ENCODE assay signal across 12 mouse cellular contexts in the genomic region with DNA sequence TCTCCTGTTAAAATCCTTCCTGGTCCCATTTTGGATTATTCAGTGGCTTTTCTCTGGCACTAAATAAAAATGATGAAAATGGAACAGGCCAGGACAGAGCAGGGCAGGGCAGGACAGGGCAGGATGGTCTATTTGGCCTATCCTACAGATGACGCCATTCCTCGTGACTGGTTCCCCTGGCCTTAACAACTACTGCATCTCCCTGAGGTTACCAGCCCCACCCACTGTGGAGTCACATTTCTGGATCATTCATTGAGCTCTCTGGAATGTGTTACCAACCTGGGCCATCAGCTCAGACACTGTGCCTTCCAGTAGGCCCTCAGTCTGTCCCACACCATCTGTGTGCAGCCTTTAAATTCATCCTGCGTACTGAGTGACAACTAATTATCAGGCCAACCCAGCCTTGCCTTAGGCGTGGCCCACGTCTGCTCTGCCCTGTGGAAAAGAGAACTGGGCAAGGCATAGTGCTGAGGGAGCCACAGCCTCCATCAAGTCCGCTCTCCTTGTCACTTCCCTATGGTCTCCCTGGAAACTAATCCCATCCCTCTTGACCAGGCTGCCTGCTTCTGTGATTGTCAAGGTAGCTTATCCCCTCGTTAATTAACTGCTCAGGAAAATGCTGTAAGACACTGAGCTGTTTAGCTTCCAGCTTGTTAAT.
DNase-seq lines count a peak whose midpoint lies in the region; ATAC-seq and TF ChIP-seq lines count a peak whose summit lies in the region.
"Had no signal": no experiment of that assay in that cellular context is flagged by ENCODE, and none has a peak within 500 bp of the region (broad histone marks: within the 10 kb centered on the region; RNA-seq: fewer than 3 reads in every experiment).

No protein-coding gene starts in this region.

- peak overlapping the region; percentile 11 for H3K4me3 ChIP-seq in megakaryocyte, embryonic 14.5 days (replicated peaks)
- H3K4me3 ChIP-seq in forebrain, embryonic 12.5 days (replicated peaks) = no peak overlapping the region
- no peak overlapping the region for H3K4me3 ChIP-seq in midbrain, embryonic 10.5 days
- H3K4me3 ChIP-seq in stomach, postnatal 0 days (ENCODE audit: low read depth, low read length) = no peak overlapping the region
- H3K4me3 ChIP-seq: kidney, embryonic 15.5 days had no signal

- no peaks in the 10 kb centered on the region for H3K27me3 ChIP-seq in megakaryocyte, embryonic 14.5 days (replicated peaks)
- peaks cover 44% of the 10 kb centered on the region for H3K27me3 ChIP-seq in forebrain, embryonic 12.5 days
- peaks cover 96% of the 10 kb centered on the region for H3K27me3 ChIP-seq in midbrain, embryonic 10.5 days (ENCODE audit: low read depth, poor library complexity, severe bottlenecking)
- no peaks in the 10 kb centered on the region for H3K27me3 ChIP-seq in stomach, postnatal 0 days (ENCODE audit: control insufficient read depth, insufficient read depth, low read length)
- H3K27me3 ChIP-seq: CH12.LX; kidney, embryonic 15.5 days had no signal

- WGBS in forebrain, embryonic 12.5 days = 20% methylated on average over 7 of the region's 7 CpGs
- WGBS in midbrain, embryonic 10.5 days = 34% methylated on average over 7 of the region's 7 CpGs
- WGBS in stomach, postnatal 0 days = 62% methylated on average over 7 of the region's 7 CpGs

- no peaks in the 10 kb centered on the region for H3K36me3 ChIP-seq in megakaryocyte, embryonic 14.5 days (replicated peaks; ENCODE audit: low read length)
- no peaks in the 10 kb centered on the region for H3K36me3 ChIP-seq in forebrain, embryonic 12.5 days (replicated peaks)
- H3K36me3 ChIP-seq in midbrain, embryonic 10.5 days = no peaks in the 10 kb centered on the region
- H3K36me3 ChIP-seq in stomach, postnatal 0 days (ENCODE audit: control insufficient read depth, insufficient read depth, low read length) = no peaks in the 10 kb centered on the region
- H3K36me3 ChIP-seq: kidney, embryonic 15.5 days had no signal

- H3K4me1 ChIP-seq in megakaryocyte, embryonic 14.5 days = no peaks in the 10 kb centered on the region
- peaks cover 16% of the 10 kb centered on the region for H3K4me1 ChIP-seq in forebrain, embryonic 12.5 days
- peaks cover 21% of the 10 kb centered on the region for H3K4me1 ChIP-seq in midbrain, embryonic 10.5 days
- no peaks in the 10 kb centered on the region for H3K4me1 ChIP-seq in stomach, postnatal 0 days (replicated peaks; ENCODE audit: control insufficient read depth, insufficient read depth)

- ATAC-seq in megakaryocyte, adult 5-6 weeks (ENCODE audit: poor library complexity, severe bottlenecking) = no peak
- peak; percentile 93 for ATAC-seq in forebrain, embryonic 12.5 days (ENCODE audit: low FRiP score)
- 0 out of 2 replicates have a peak, but pooled peaks have one; percentile 29 for ATAC-seq in stomach, postnatal 0 days (ENCODE audit: low FRiP score, low TSS enrichment)

- no peak overlapping the region for H3K27ac ChIP-seq in forebrain, embryonic 12.5 days
- no peak overlapping the region; the same call in 1 of the 2 replicates for H3K27ac ChIP-seq in midbrain, embryonic 10.5 days (replicated peaks)
- H3K27ac ChIP-seq in stomach, postnatal 0 days (replicated peaks) = 0 out of 2 replicates have a peak overlapping the region, but pooled peaks have one; percentile 24
- H3K27ac ChIP-seq: kidney, embryonic 15.5 days had no signal

- H3K9me3 ChIP-seq in megakaryocyte, embryonic 14.5 days = peaks cover 8% of the 10 kb centered on the region; the same call in 1 of the 2 replicates
- no peaks in the 10 kb centered on the region for H3K9me3 ChIP-seq in forebrain, embryonic 12.5 days
- peaks cover 14% of the 10 kb centered on the region; the same call in 1 of the 2 replicates for H3K9me3 ChIP-seq in midbrain, embryonic 10.5 days (replicated peaks)
- H3K9me3 ChIP-seq in stomach, postnatal 0 days (ENCODE audit: control insufficient read depth, low read length) = no peaks in the 10 kb centered on the region
- H3K9me3 ChIP-seq: kidney, embryonic 15.5 days had no signal

- no peak for TF ChIP-seq CTCF in stomach, postnatal 0 days (IDR thresholded peaks at IDR 0.05; ENCODE audit: low read depth)

- DNase-seq in midbrain, embryonic 10.5 days (ENCODE audit: low spot score) = peak; percentile 75
- no peak for DNase-seq in stomach, postnatal 0 days (ENCODE audit: low spot score)
- no peak for DNase-seq in spleen, postnatal 14 days (ENCODE audit: low spot score in 2 of 2)
- DNase-seq in left cerebral cortex, adult 9 months (ENCODE audit: low spot score in 2 of 2) = no peak
- DNase-seq: left cerebral cortex, postnatal 4 days; lung, adult 18-20 months; thymus, adult 18-20 months had no signal

- TF ChIP-seq EP300 in stomach, postnatal 0 days (optimal IDR thresholded peaks at IDR 0.05) = no peak

- H3K4me2 ChIP-seq in forebrain, embryonic 12.5 days = no peak overlapping the region
- H3K4me2 ChIP-seq in stomach, postnatal 0 days (replicated peaks; ENCODE audit: low read depth) = no peak overlapping the region
- H3K4me2 ChIP-seq: kidney, embryonic 15.5 days had no signal

- H3K9ac ChIP-seq in forebrain, embryonic 12.5 days = no peak overlapping the region
- H3K9ac ChIP-seq in stomach, postnatal 0 days (ENCODE audit: low read length) = no peak overlapping the region
- H3K9ac ChIP-seq: kidney, embryonic 15.5 days had no signal
